Mouse (Mus musculus) intestine, postnatal 0 days (tissue): ENCODE measurements around the gene Olfr1417. TPM values are rescaled to one million over a fixed set of nuclear protein-coding genes. Genes with fewer than 3 reads are reported as not detected.
A peak's percentile ranks its signal among the peaks of the same experiment; 100 is the strongest.

Source experiments
- ATAC-seq: fragments of 200-750 bp; cut with Nextera tagmentation; 2 replicates; pipeline ENCODE4 v1.8.0; 2017; ENCODE audit warnings: mild to moderate bottlenecking, moderate TSS enrichment, moderate library complexity
- H3K27ac ChIP-seq: fragments of 300-500 bp; sonication (generic); 2 replicates; pipeline ENCODE4 v1.5.1; 2014; ENCODE audit warnings: mild to moderate bottlenecking, low read depth, low read length, moderate library complexity
- H3K27me3 ChIP-seq: fragments of 300-500 bp; sonication (generic); replicated peaks from 2 replicates; pipeline ENCODE4 v1.6.1; 2014; ENCODE audit warnings: low read length, mixed read lengths; ENCODE audit not compliant: control insufficient read depth, insufficient read depth
- H3K36me3 ChIP-seq: fragments of 300-500 bp; sonication (generic); 2 replicates; pipeline ENCODE4 v1.6.1; 2014; ENCODE audit warnings: mild to moderate bottlenecking, moderate library complexity; ENCODE audit not compliant: control insufficient read depth, insufficient read depth
- H3K4me1 ChIP-seq: fragments of 300-500 bp; sonication (generic); replicated peaks from 2 replicates; pipeline ENCODE4 v1.6.1; 2014; ENCODE audit warnings: antibody characterized with exemption, low read length, mixed read lengths; ENCODE audit not compliant: control insufficient read depth, insufficient read depth
- H3K4me2 ChIP-seq: fragments of 300-500 bp; sonication (generic); replicated peaks from 2 replicates; pipeline ENCODE4 v1.6.1; 2014; ENCODE audit warnings: low read depth, mild to moderate bottlenecking, moderate library complexity
- H3K4me3 ChIP-seq: fragments of 300-500 bp; sonication (generic); 2 replicates; pipeline ENCODE4 v1.5.1; 2014; ENCODE audit warnings: low read depth, low read length
- H3K9ac ChIP-seq: fragments of 300-500 bp; sonication (generic); 2 replicates; pipeline ENCODE4 v1.6.1; 2014; ENCODE audit warnings: mild to moderate bottlenecking, low read depth, low read length
- H3K9me3 ChIP-seq: fragments of 300-500 bp; sonication (generic); 2 replicates; pipeline ENCODE4 v1.6.1; 2016; ENCODE audit warnings: mixed run types; ENCODE audit not compliant: control insufficient read depth
- CTCF ChIP-seq: sonication (generic); IDR thresholded peaks from 2 replicates; pipeline ENCODE4 v1.5.1; 2016; ENCODE audit warnings: low read depth, mild to moderate bottlenecking, control low read depth, antibody characterized with exemption, moderate library complexity
- WGBS: fragments of 180-500 bp; shearing (Covaris S2); extraction: QIAGEN DNeasy Blood & Tissue Kit; methylation state at CpG from one replicate; pipeline ENCODE4 v1.1.7; 2014; 5-methylcytosine and 5-hydroxymethylcytosine counted together
- polyA plus RNA-seq: library from polyadenylated mRNA; unstranded; fragments of >200 nt; fragmentation: Nextera tagmentation; extraction: Ambion mirVana; gene quantifications from 2 replicates; pipeline ENCODE4 v1.2.1, GENCODE M21; 2015

The Olfr1417 gene
- polyA plus RNA-seq, 1 experiment from 2014 or later: 0.08 TPM

GRCm38 (mm10) chr19:11807822-11808221 is 31.2 kb downstream of the Olfr1417 start:
- Histone ChIP-seq H3K9me3 (no peaks in the 10 kb centered on the region), H3K27ac (no peak overlapping the region), H3K4me1 (no peaks in the 10 kb centered on the region), H3K27me3 (no peaks in the 10 kb centered on the region), H3K36me3 (no peaks in the 10 kb centered on the region; the same call in 1 of the 2 replicates), H3K4me2 (no peak overlapping the region), H3K4me3 (no peak overlapping the region), H3K9ac (no peak overlapping the region)
- 77% methylated on average over 6 of the region's 6 CpGs for WGBS
- no peak for TF ChIP-seq CTCF
- ATAC-seq: no peak

DNA sequence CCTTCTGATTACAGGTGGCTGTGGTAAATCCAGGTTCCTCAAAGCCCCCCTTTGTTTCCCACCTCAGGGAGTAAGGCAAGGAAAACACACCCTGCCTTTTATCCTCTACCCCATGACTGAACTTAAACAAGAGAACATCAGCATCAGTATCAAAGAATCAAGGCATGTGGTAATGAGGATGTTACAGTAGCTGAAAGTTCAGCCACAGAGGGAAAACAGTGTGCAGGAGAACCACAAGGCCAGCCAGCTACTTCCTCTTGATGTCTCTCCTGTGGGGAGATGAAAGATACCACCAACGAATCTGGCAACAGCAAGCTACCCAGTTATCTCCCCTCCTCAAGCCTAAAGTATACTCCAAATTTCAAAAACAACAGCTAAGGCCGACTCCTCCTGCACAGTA is 31.8 kb downstream of the Olfr1417 start:
- Histone ChIP-seq H3K27me3 (no peaks in the 10 kb centered on the region), H3K9me3 (no peaks in the 10 kb centered on the region), H3K27ac (no peak overlapping the region), H3K4me3 (no peak overlapping the region), H3K4me2 (no peak overlapping the region), H3K36me3 (peaks cover 4% of the 10 kb centered on the region; the same call in 1 of the 2 replicates), H3K4me1 (no peaks in the 10 kb centered on the region), H3K9ac (no peak overlapping the region)
- WGBS: 50% methylated on average over 2 of the region's 2 CpGs
- ATAC-seq: no peak
- no peak for TF ChIP-seq CTCF

GRCm38 (mm10) chr19:11804423-11804822 is 34.6 kb downstream of the Olfr1417 start:
- Histone ChIP-seq H3K4me1 (no peaks in the 10 kb centered on the region), H3K9me3 (no peaks in the 10 kb centered on the region), H3K9ac (no peak overlapping the region), H3K4me3 (no peak overlapping the region), H3K36me3 (0 out of 2 replicates have a peak, but pooled peaks cover 4% of the 10 kb centered on the region), H3K4me2 (no peak overlapping the region), H3K27ac (no peak overlapping the region), H3K27me3 (no peaks in the 10 kb centered on the region)
- ATAC-seq: no peak
- WGBS: 31% methylated on average over 1 of the region's 1 CpGs
- TF ChIP-seq CTCF: no peak

DNA sequence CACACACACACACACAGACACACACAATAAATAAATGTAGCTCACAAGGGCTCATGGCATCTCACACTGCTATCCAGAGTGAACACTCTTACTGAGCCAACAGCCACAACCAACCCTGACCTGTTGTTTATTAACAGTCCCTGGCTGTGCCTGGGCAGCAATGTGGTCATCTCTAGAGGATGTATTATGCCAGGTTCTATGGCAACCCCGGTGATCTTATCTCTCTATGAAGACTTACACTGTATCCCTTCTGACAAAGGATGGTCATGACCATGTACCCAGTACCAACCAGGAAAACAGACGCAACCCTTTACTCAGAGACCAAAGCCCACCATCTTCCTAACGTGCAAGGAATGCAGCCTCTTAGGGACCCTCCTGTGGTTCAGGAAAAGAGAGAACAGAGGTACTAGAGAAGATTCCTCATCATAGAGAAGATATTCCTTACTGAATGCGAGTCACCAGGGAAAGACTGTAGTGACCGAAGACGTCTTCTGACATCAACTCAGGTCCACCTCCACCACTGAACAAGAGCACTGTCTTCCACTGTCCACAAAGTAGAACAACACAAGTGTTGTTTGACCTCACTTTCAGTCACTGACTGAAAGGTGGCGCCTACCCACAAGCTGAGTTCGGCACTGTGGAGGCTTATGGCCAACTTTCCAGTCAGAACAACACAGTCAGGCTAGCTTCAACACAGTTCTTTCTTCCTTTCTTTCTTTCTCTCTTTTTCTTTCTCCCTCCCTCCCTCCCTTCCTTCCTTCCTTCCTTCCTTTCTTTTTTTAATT is 38.3 kb downstream of the Olfr1417 start:
- 68% methylated on average over 8 of the region's 8 CpGs for WGBS
- Histone ChIP-seq H3K4me2 (no peak overlapping the region), H3K27me3 (no peaks in the 10 kb centered on the region), H3K9me3 (no peaks in the 10 kb centered on the region), H3K27ac (no peak overlapping the region), H3K36me3 (0 out of 2 replicates have a peak, but pooled peaks cover 4% of the 10 kb centered on the region), H3K9ac (no peak overlapping the region), H3K4me3 (no peak overlapping the region), H3K4me1 (peaks cover 3% of the 10 kb centered on the region; the same call in 1 of the 2 replicates)
- ATAC-seq: peak; percentile 71
- peak; percentile 48 for TF ChIP-seq CTCF

DNA sequence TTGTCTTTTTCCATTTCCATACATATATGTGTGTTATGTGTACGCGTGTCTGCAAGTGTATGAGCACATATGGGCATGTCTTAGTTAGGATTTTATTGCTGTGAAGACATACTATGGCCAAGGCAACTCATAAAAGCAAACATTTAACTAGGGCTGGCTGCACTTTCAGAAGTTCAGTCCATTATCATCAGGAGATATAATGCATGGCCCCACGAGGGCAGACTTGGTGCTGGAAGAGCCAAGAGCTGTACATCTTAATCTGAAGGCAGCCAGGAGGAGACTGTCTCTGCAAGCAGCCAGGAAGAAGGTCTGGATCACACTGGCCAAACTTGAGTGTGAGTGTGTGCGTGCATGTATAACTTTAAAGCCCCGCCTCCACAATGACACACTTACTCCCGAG is 44.6 kb downstream of the Olfr1417 start:
- Histone ChIP-seq H3K4me2 (0 out of 2 replicates have a peak overlapping the region, but pooled peaks have one; percentile 30), H3K9ac (no peak overlapping the region), H3K4me1 (peaks cover 3% of the 10 kb centered on the region), H3K36me3 (peaks cover 6% of the 10 kb centered on the region; the same call in 1 of the 2 replicates), H3K9me3 (no peaks in the 10 kb centered on the region), H3K27ac (peak overlapping the region; percentile 50), H3K4me3 (no peak overlapping the region), H3K27me3 (no peaks in the 10 kb centered on the region)
- peak; percentile 84 for ATAC-seq
- peak; percentile 50 for TF ChIP-seq CTCF
- 43% methylated on average over 6 of the region's 6 CpGs for WGBS

DNA sequence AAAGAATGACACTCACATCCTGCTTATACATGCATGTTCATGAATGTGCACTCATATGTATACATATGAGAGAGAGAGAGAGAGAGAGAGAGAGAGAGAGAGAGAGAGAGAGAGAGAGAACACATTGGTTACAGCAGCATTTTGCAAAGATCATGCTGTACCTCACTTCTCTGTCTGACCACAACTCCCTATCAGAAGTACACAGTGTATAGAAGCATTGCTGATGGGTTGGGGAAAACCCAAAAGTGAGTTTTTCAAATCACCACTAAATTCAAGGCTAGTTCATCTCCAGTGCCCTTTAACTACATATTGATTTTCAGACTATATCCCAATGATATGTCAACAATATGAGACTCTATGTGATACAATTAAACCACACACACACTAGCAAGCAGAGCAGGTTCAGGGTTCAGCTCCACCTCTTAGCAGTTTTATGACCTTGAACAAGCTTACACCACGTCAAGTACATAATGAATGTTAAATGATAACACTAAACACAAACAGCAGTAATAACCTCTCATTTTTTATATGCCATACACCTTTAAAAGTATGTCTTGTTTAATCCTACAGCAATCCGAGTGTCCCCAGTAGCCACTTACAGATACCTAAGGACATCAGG is 45.2 kb downstream of the Olfr1417 start:
- TF ChIP-seq CTCF: no peak
- peak; percentile 62 for ATAC-seq
- Histone ChIP-seq H3K9me3 (no peaks in the 10 kb centered on the region), H3K9ac (no peak overlapping the region), H3K4me1 (peaks cover 3% of the 10 kb centered on the region), H3K27me3 (no peaks in the 10 kb centered on the region), H3K4me3 (no peak overlapping the region), H3K27ac (peak overlapping the region; percentile 50), H3K36me3 (peaks cover 12% of the 10 kb centered on the region; the same call in 1 of the 2 replicates), H3K4me2 (0 out of 2 replicates have a peak overlapping the region, but pooled peaks have one; percentile 30)
- 46% methylated on average over 2 of the region's 2 CpGs for WGBS
